Mouse (Mus musculus): ENCODE data around the gene Nt5dc2.

The Nt5dc2 gene

GRCm38 (mm10) chr14:31134015-31135000, 3.5 kb downstream of the Nt5dc2 start:
- DNase-seq, result no peak

GRCm38 (mm10) chr14:31135495-31136410, 4.9 kb downstream of the Nt5dc2 start:
- DNase-seq, result no peak

DNA sequence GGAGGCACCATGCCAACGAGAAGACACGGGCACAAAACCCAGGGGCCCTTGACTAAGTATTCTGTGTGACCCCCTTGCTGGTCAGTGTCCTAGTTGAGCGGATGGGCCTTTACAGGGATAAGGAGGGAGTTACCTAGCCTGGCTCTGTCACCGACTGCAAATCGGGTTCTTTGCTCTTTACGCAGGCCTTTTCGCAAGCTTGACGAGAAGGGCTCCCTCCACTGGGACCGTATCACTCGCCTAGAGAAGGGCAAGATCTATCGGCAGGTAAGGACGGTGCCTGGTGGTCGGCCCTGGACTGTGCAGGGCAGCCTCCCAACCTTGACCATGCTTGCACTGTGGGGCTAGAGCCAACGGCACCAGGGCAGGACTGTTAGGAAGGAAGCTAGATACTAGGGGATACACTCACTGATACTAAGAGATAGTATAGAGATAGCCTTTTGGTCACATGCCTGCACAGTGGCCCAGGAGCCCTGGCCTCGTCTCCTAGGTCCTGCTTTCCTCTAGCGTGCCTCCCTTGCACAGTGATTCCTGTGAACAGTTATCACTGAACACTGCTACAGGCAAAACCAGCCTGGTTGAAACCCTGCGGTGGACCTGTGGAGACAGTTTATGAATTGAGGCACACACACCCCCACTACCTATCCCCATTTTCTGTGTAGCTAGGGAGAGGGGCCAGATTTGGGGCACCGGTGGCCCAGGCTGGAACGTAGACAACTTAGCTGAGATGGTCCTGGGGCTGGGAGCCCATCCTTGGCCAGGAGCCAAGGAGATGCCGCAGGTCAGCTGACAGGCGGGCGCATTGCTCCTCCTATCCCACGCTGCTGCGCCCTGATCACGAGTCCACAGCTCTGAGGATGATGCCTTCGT, 5.8 kb downstream of the Nt5dc2 start:
- no peak for DNase-seq

GRCm38 (mm10) chr14:31137281-31137595, 6.4 kb downstream of the Nt5dc2 start:
- no peak for DNase-seq

- no peak for DNase-seq
Observed at GRCm38 (mm10) chr14:31137791-31138190, 6.9 kb downstream of the Nt5dc2 start.

- no peak for DNase-seq
Observed at GRCm38 (mm10) chr14:31138219-31138896, 7.5 kb downstream of the Nt5dc2 start.

- no peak for DNase-seq
Observed at GRCm38 (mm10) chr14:31138897-31139429, 8.1 kb downstream of the Nt5dc2 start.

GRCm38 (mm10) chr14:31139666-31140065, 8.8 kb downstream of the Nt5dc2 start:
- no peak for DNase-seq

DNA sequence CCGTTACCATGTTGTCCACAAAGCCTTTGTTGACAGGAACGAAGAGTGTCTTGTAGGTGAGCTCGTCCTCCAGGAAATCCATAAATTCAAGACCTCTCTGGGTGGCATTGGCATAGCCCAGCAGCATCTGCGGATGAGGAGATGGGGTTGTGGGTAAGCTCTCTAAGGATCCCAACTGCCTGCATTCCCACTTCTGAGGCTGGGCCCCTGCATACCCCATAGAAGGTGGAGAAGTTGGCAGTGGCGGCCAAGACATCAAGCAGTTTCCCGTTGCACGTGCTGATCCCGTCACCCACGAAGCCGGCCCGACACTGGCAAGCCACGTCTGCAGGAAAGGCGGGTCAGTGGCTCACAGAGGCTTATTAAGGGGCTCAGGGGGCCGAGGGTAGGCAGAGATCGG, 9.3 kb downstream of the Nt5dc2 start:
- no peak for DNase-seq

DNA sequence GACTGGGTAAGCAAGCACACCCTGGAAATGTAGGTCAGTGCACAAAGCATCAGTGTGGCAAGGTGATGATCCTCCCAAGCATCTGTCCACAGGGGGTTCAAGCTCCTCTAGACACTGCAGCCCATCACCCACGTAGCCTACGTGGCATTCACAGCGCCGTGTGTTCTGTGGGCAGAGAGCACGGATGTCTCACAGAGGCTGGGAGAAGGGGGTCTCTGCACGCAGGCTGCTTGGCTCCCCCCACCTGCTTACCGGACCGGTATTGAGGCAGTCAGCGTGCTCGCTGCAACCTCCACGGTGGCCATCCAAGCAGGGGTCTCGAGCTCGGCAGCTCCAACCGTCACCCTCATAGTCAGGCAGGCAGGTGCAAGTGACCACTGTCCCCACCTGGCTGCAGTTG, 10.2 kb downstream of the Nt5dc2 start:
- no peak for DNase-seq

DNA sequence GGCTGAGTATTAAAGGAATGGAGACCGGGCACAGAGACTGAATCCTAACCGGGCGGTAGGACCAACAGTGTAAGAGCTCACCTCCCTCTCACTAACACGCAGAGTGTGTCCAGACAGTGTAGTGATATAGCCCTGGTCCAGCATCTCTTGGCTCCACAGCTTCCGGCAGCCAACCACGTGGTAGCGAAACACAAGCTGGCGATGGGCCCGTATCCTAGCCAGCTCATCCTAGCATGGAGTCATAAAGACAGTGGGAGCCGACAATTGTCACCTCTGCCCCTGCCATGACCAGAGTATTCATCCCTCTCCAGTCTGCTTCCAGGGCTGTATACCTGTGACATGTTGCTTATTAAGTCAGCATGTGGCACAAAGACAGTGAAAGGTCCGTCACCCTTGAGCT, 14.8 kb downstream of the Nt5dc2 start:
- no peak for DNase-seq

DNA sequence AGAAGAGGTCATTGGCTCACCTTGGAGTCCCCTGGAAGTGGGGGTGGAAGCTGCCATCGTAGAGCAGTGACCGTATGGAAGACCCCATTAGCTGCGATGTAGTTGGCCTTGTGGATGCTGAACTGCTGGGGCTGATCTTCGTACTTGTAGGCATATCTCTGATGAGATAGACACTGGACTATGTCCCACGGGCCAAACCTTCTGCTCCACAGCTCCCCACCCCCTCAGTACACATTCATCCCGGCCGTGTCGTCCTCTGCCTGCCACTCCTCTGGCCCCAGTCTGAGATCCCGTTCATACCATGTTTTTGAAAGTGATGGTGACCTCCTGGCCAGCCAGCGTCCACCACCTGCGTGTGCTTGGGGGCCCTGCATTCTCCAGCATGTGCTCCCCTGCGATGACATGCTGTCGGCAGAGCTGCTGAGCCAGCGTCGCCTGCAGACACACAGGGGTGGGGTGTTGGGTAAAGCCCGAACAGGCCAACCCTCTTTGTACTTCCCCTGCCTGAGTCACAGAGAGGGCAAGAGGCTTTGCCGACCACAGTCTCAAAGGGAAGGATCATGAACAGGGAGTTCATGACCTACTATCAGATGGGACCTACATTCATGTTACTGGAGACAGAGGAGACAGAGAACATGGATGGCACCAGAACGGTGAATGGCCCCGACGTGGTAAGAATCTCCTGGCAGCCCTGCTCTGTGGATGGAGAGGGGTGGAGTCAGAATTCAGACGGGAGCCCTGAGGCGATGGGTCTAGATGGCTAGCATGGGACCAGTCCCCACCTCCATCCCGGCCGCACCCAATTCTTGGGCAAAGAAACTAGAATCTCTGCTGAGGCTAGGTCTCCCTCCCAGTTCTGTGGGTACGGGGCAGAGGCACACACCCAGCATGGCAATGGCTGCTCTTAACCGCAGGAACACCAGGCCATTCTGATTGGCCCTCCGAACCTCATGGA, 29.6 kb downstream of the Nt5dc2 start:
- no peak for DNase-seq

- no peak for DNase-seq
Observed at GRCm38 (mm10) chr14:31161191-31161590, 30.3 kb downstream of the Nt5dc2 start.

GRCm38 (mm10) chr14:31161638-31162037, 30.8 kb downstream of the Nt5dc2 start:
- no peak for DNase-seq

GRCm38 (mm10) chr14:31164067-31164466, 33.2 kb downstream of the Nt5dc2 start:
- DNase-seq, result no peak

DNA sequence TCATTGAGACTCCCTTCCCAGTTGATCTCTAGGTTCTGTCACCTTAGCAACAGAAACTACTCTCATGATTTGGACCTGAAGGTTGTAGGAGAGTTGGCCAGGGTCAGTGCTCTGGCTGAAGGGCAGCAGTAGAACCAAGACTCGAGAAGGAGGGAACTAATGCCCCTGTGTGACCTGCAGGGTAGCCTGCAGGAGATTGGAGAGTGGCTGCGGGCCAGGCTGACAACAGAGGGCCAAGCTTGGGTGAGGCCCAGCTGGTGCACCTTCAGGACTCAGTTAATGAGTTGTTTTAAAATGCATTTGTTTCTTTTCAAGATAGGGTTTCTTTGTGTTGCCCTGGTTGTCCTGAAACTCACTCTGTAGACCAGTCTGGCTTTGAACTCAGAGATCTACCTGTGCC, 34.2 kb downstream of the Nt5dc2 start:
- DNase-seq, result no peak

GRCm38 (mm10) chr14:31165458-31165857, 34.6 kb downstream of the Nt5dc2 start:
- no peak for DNase-seq

DNA sequence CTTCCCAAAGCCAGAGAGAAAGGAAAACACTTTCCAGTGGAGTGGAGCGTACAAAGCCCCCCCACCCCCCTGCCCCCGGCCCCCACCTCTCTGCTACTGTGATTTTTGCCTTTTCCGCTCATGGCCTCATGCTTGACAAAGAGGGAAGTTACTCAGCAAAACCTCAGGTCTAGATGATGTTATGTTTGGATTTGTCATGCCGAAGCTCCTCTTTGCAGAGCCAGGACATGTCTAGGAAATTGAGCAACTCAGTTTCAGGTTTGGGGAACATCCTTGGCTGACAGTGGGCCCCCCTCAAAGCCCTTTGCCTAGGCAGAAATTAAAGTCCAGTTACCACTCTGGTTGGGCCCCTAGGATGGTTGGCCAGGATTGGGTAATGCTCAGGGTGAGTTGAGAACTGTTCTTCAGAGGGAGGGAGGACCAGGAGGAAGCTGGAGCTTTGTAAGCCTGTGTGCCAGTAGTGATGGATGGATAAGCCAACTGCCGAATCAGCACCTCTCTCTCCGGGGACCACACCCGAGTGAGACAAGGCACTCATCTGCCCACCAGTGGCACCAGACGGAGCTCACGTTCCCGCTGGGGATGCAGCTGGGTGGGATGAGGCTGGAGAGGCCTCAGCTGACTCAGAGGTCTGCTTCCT, 35.3 kb downstream of the Nt5dc2 start:
- DNase-seq, result peak; percentile 45 to 59

- DNase-seq, result no peak
Observed at GRCm38 (mm10) chr14:31166827-31167226, 36.0 kb downstream of the Nt5dc2 start.

- peak; percentile 61 to 72 for DNase-seq
Observed at GRCm38 (mm10) chr14:31168425-31168824, 37.6 kb downstream of the Nt5dc2 start, which contains the start of gene Stab1. Gene Stab1, minus strand, starts transcription at chr14:31168641.
